Mouse (Mus musculus) myocyte (in vitro differentiated cells): ENCODE data around the gene Asic2. TPM values are rescaled to one million over a fixed set of nuclear protein-coding genes. Genes with fewer than 3 reads are reported as not detected.

Experiments used
- H3K27me3 ChIP-seq: one replicate; pipeline ENCODE4 v1.6.1; 2011; ENCODE audit not compliant: control insufficient read depth, insufficient read depth, insufficient read length
- H3K36me3 ChIP-seq: one replicate; pipeline ENCODE4 v1.6.1; 2011; ENCODE audit not compliant: control insufficient read depth, insufficient read depth
- H3K4me2 ChIP-seq: one replicate; pipeline ENCODE4 v1.6.1; 2011; ENCODE audit warnings: low read depth, control low read depth
- H3K4me3 ChIP-seq: one replicate; pipeline ENCODE4 v1.5.1; 2011; ENCODE audit warnings: mild to moderate bottlenecking, control low read depth, moderate library complexity
- H3K79me2 ChIP-seq: one replicate; pipeline ENCODE4 v1.6.1; 2011; ENCODE audit not compliant: control insufficient read depth, insufficient read depth
- H3ac ChIP-seq: one replicate; pipeline ENCODE4 v1.6.1; 2011; ENCODE audit not compliant: control insufficient read depth, insufficient read length
- CEBPB ChIP-seq: IDR thresholded peaks from 2 replicates; pipeline ENCODE4 v1.6.1; 2011; ENCODE audit warnings: mild to moderate bottlenecking, moderate library complexity; ENCODE audit not compliant: poor library complexity, insufficient read depth, severe bottlenecking
- E2F4 ChIP-seq: IDR thresholded peaks from one replicate; pipeline ENCODE4 v1.6.1; 2011; ENCODE audit warnings: mild to moderate bottlenecking, control low read depth, moderate library complexity; ENCODE audit not compliant: insufficient read depth
- MAX ChIP-seq: IDR thresholded peaks from one replicate; pipeline ENCODE4 v1.6.1; 2011; ENCODE audit warnings: low read depth, mild to moderate bottlenecking, control low read depth
- MYOD1 ChIP-seq, 3 experiments: IDR thresholded peaks; one replicate each; pipeline ENCODE4 v1.6.1; 2011; ENCODE audit warnings: control low read depth in 2 of 3, low read depth in 2 of 3, mild to moderate bottlenecking in 2 of 3, moderate library complexity in 1 of 3; ENCODE audit not compliant: insufficient read length in 2 of 3, control insufficient read depth in 1 of 3
- MYOG ChIP-seq, 3 experiments: IDR thresholded peaks; one replicate each; pipeline ENCODE4 v1.6.1; 2011; ENCODE audit warnings: control low read depth in 2 of 3, low read depth in 2 of 3, mild to moderate bottlenecking in 2 of 3; ENCODE audit not compliant: insufficient read length in 2 of 3, control insufficient read depth in 1 of 3, insufficient read depth in 1 of 3
- POLR2A ChIP-seq: IDR thresholded peaks from one replicate; pipeline ENCODE4 v1.6.1; 2011; ENCODE audit warnings: low read depth, mild to moderate bottlenecking, control low read depth, moderate library complexity; ENCODE audit not compliant: insufficient read length
- POLR2AphosphoS2 ChIP-seq: IDR thresholded peaks from one replicate; pipeline ENCODE4 v1.6.1; 2011; ENCODE audit warnings: low read depth, control low read depth; ENCODE audit not compliant: insufficient read length
- REST ChIP-seq: IDR thresholded peaks from one replicate; pipeline ENCODE4 v1.6.1; 2011; ENCODE audit warnings: mild to moderate bottlenecking, control low read depth, moderate library complexity; ENCODE audit not compliant: insufficient read depth, insufficient read length
- SRF ChIP-seq: IDR thresholded peaks from one replicate; pipeline ENCODE4 v1.6.1; 2011; ENCODE audit warnings: low read depth; ENCODE audit not compliant: control insufficient read depth, insufficient read length
- TCF12 ChIP-seq: IDR thresholded peaks from one replicate; pipeline ENCODE4 v1.6.1; 2011; ENCODE audit warnings: mild to moderate bottlenecking, control low read depth; ENCODE audit not compliant: poor library complexity, insufficient read depth, severe bottlenecking
- TCF3 ChIP-seq: IDR thresholded peaks from one replicate; pipeline ENCODE4 v1.6.1; 2011; ENCODE audit warnings: low read depth, control low read depth; ENCODE audit not compliant: insufficient read length
- USF1 ChIP-seq: IDR thresholded peaks from one replicate; pipeline ENCODE4 v1.6.1; 2011; ENCODE audit warnings: low read depth, mild to moderate bottlenecking, control low read depth, moderate library complexity
- polyA plus RNA-seq: library from polyadenylated mRNA; unstranded; fragments of >200 nt; fragmentation: generic; extraction: Trizol; gene quantifications from one replicate; pipeline ENCODE4 v1.2.1, GENCODE M21; 2012; ENCODE audit warnings: missing spikeins

The Asic2 gene
- polyA plus RNA-seq, 1 experiment = not detected

GRCm38 (mm10) chr11:81610506-81610905 lies 357.8 kb downstream of the Asic2 start:
- Histone ChIP-seq H3K79me2 (no peaks in the 10 kb centered on the region), H3K27me3 (peaks cover 6% of the 10 kb centered on the region)
- TF ChIP-seq REST (no peak), MYOG (IDR thresholded peaks at IDR 0.05; ENCODE audit: control insufficient read depth in 1 of 3, insufficient read depth in 1 of 3, insufficient read length in 2 of 3, low read depth in 2 of 3) (no peak), POLR2A (no peak), TCF12 (no peak), CEBPB (no peak), E2F4 (no peak), MYOD1 (IDR thresholded peaks at IDR 0.05; ENCODE audit: control insufficient read depth in 1 of 3, insufficient read length in 2 of 3, low read depth in 2 of 3) (no peak), MAX (no peak), POLR2AphosphoS2 (no peak), TCF3 (no peak), USF1 (no peak), SRF (no peak)

GRCm38 (mm10) chr11:81602971-81603370 lies 365.3 kb downstream of the Asic2 start:
- Histone ChIP-seq H3K4me3 (no peak overlapping the region), H3ac (no peak overlapping the region), H3K4me2 (no peak overlapping the region), H3K27me3 (no peaks in the 10 kb centered on the region), H3K36me3 (no peaks in the 10 kb centered on the region), H3K79me2 (no peaks in the 10 kb centered on the region)
- TF ChIP-seq USF1 (no peak), MYOD1 (IDR thresholded peaks at IDR 0.05; ENCODE audit: control insufficient read depth in 1 of 3, insufficient read length in 2 of 3, low read depth in 2 of 3) (no peak), TCF3 (no peak), MYOG (IDR thresholded peaks at IDR 0.05; ENCODE audit: control insufficient read depth in 1 of 3, insufficient read depth in 1 of 3, insufficient read length in 2 of 3, low read depth in 2 of 3) (no peak), CEBPB (no peak), MAX (no peak), POLR2AphosphoS2 (no peak), POLR2A (no peak), REST (no peak), SRF (no peak), TCF12 (no peak), E2F4 (no peak)

More at GRCm38 (mm10) chr11:81610506-81610905, 357.8 kb downstream of the Asic2 start:
- no peaks in the 10 kb centered on the region for H3K36me3 ChIP-seq
- no peak overlapping the region for H3K4me2 ChIP-seq
- H3K4me3 ChIP-seq = no peak overlapping the region
- no peak overlapping the region for H3ac ChIP-seq

- Histone ChIP-seq H3K27me3 (no peaks in the 10 kb centered on the region), H3ac (no peak overlapping the region), H3K4me2 (no peak overlapping the region), H3K79me2 (no peaks in the 10 kb centered on the region), H3K36me3 (no peaks in the 10 kb centered on the region), H3K4me3 (no peak overlapping the region)
- no peak for TF ChIP-seq E2F4
- no peak for TF ChIP-seq POLR2A
- no peak for TF ChIP-seq CEBPB
- no peak for TF ChIP-seq SRF
- no peak for TF ChIP-seq TCF12
- TF ChIP-seq MYOD1 (IDR thresholded peaks at IDR 0.05; ENCODE audit: control insufficient read depth in 1 of 3, insufficient read length in 2 of 3, low read depth in 2 of 3) = no peak
- no peak for TF ChIP-seq MYOG (IDR thresholded peaks at IDR 0.05; ENCODE audit: control insufficient read depth in 1 of 3, insufficient read depth in 1 of 3, insufficient read length in 2 of 3, low read depth in 2 of 3)
- TF ChIP-seq USF1 = no peak
- no peak for TF ChIP-seq REST
Measured at GRCm38 (mm10) chr11:81601736-81602135, 366.5 kb downstream of the Asic2 start.

- no peak for TF ChIP-seq E2F4
- Histone ChIP-seq H3ac (no peak overlapping the region), H3K27me3 (no peaks in the 10 kb centered on the region), H3K4me3 (no peak overlapping the region), H3K79me2 (no peaks in the 10 kb centered on the region), H3K36me3 (no peaks in the 10 kb centered on the region), H3K4me2 (no peak overlapping the region)
Measured at GRCm38 (mm10) chr11:81597601-81598000, 370.7 kb downstream of the Asic2 start.

GRCm38 (mm10) chr11:81595235-81595634 lies 373.0 kb downstream of the Asic2 start:
- Histone ChIP-seq H3K4me3 (no peak overlapping the region), H3ac (no peak overlapping the region), H3K4me2 (no peak overlapping the region), H3K27me3 (no peaks in the 10 kb centered on the region), H3K36me3 (no peaks in the 10 kb centered on the region), H3K79me2 (no peaks in the 10 kb centered on the region)
- TF ChIP-seq MAX (no peak), TCF3 (no peak), POLR2A (no peak), MYOD1 (IDR thresholded peaks at IDR 0.05; ENCODE audit: control insufficient read depth in 1 of 3, insufficient read length in 2 of 3, low read depth in 2 of 3) (no peak), MYOG (IDR thresholded peaks at IDR 0.05; ENCODE audit: control insufficient read depth in 1 of 3, insufficient read depth in 1 of 3, insufficient read length in 2 of 3, low read depth in 2 of 3) (no peak), SRF (no peak), POLR2AphosphoS2 (no peak), TCF12 (no peak), REST (no peak), USF1 (no peak), E2F4 (no peak), CEBPB (no peak)
